Mouse (Mus musculus) brain, embryonic 18.5 days (tissue): ENCODE results near the gene Btbd17.

ENCODE experiments used
- DNase-seq: peaks from one replicate; pipeline ENCODE4 v3.0.0-alpha.2; 2012; ENCODE audit warnings: low read depth, low spot score

Btbd17 gene

GRCm38 (mm10) chr11:114803990-114804389 lies 8.2 kb upstream of the Btbd17 start:
- no peak for DNase-seq

- no peak for DNase-seq
Observed at GRCm38 (mm10) chr11:114802540-114803267, 7.0 kb upstream of the Btbd17 start.

- no peak for DNase-seq
Observed at GRCm38 (mm10) chr11:114801906-114802305, 6.2 kb upstream of the Btbd17 start.

GRCm38 (mm10) chr11:114798624-114799023 lies 2.9 kb upstream of the Btbd17 start, which contains the start of gene Gpr142:
Gene Gpr142, plus strand, starts transcription at chr11:114798924.
- no peak for DNase-seq

GRCm38 (mm10) chr11:114797981-114798380 lies 2.2 kb upstream of the Btbd17 start:
- no peak for DNase-seq

- no peak for DNase-seq
Observed at GRCm38 (mm10) chr11:114797176-114797575, 1.4 kb upstream of the Btbd17 start.

- DNase-seq, result peak; percentile 91
Observed at GRCm38 (mm10) chr11:114795231-114795746, 456 bp downstream of the Btbd17 start.

GRCm38 (mm10) chr11:114794691-114795090 lies 1.1 kb downstream of the Btbd17 start:
- no peak for DNase-seq

- DNase-seq, result no peak
Observed at GRCm38 (mm10) chr11:114793868-114794545, 1.7 kb downstream of the Btbd17 start.

GRCm38 (mm10) chr11:114792931-114793494 lies 2.7 kb downstream of the Btbd17 start:
- DNase-seq, result no peak

- no peak for DNase-seq
Observed at GRCm38 (mm10) chr11:114791891-114792411, 3.8 kb downstream of the Btbd17 start.

- no peak for DNase-seq
Observed at GRCm38 (mm10) chr11:114791351-114791889, 4.3 kb downstream of the Btbd17 start.

- DNase-seq, result no peak
Observed at GRCm38 (mm10) chr11:114790841-114791240, 4.9 kb downstream of the Btbd17 start.

- no peak for DNase-seq
Observed at GRCm38 (mm10) chr11:114790171-114790570, 5.6 kb downstream of the Btbd17 start.

- DNase-seq, result no peak
Observed at GRCm38 (mm10) chr11:114789716-114790115, 6.0 kb downstream of the Btbd17 start.

- DNase-seq, result no peak
Observed at GRCm38 (mm10) chr11:114789061-114789714, 6.6 kb downstream of the Btbd17 start.

- no peak for DNase-seq
Observed at GRCm38 (mm10) chr11:114787611-114788010, 8.1 kb downstream of the Btbd17 start.

GRCm38 (mm10) chr11:114786326-114786725 lies 9.4 kb downstream of the Btbd17 start:
- no peak for DNase-seq

- DNase-seq, result no peak
Observed at GRCm38 (mm10) chr11:114785892-114786291, 9.9 kb downstream of the Btbd17 start.

GRCm38 (mm10) chr11:114780076-114780475 lies 15.7 kb downstream of the Btbd17 start:
- DNase-seq, result no peak

GRCm38 (mm10) chr11:114771896-114772295 lies 23.8 kb downstream of the Btbd17 start:
- no peak for DNase-seq
